Mouse (Mus musculus) ovary, postnatal 36 days (tissue): ENCODE data around the gene Homer2.

Source experiments
- DNase-seq: peaks from one replicate; pipeline ENCODE4 v3.0.0; 2022; ENCODE audit warnings: low spot score, mixed read lengths

Homer2 gene

GRCm38 (mm10) chr7:81587238-81587637, 120.1 kb downstream of the Homer2 start:
- DNase-seq = no peak

GRCm38 (mm10) chr7:81585326-81585725, 122.0 kb downstream of the Homer2 start:
- no peak for DNase-seq

GRCm38 (mm10) chr7:81583512-81583911, 123.8 kb downstream of the Homer2 start:
- DNase-seq = no peak

- DNase-seq = no peak
Observed at GRCm38 (mm10) chr7:81579312-81579711, 128.0 kb downstream of the Homer2 start.

GRCm38 (mm10) chr7:81578413-81578812, 128.9 kb downstream of the Homer2 start:
- DNase-seq = no peak

GRCm38 (mm10) chr7:81577872-81578271, 129.5 kb downstream of the Homer2 start:
- DNase-seq = no peak

- DNase-seq = no peak
Observed at GRCm38 (mm10) chr7:81575606-81576005, 131.7 kb downstream of the Homer2 start.

- no peak for DNase-seq
Observed at GRCm38 (mm10) chr7:81573821-81574220, 133.5 kb downstream of the Homer2 start.

GRCm38 (mm10) chr7:81573397-81573796, 133.9 kb downstream of the Homer2 start:
- DNase-seq = peak; percentile 10

GRCm38 (mm10) chr7:81572610-81573268, 134.6 kb downstream of the Homer2 start:
- no peak for DNase-seq

- DNase-seq = no peak
Observed at GRCm38 (mm10) chr7:81571941-81572441, 135.3 kb downstream of the Homer2 start.

- DNase-seq = peak; percentile 86
Observed at GRCm38 (mm10) chr7:81571108-81571940, 136.0 kb downstream of the Homer2 start, which contains the start of gene Whamm. Whamm (plus strand) TSS chr7:81571266.

GRCm38 (mm10) chr7:81570752-81571107, 136.6 kb downstream of the Homer2 start:
- no peak for DNase-seq

- DNase-seq = no peak
Observed at GRCm38 (mm10) chr7:81570271-81570670, 137.1 kb downstream of the Homer2 start.

GRCm38 (mm10) chr7:81569851-81570250, 137.5 kb downstream of the Homer2 start:
- no peak for DNase-seq

- DNase-seq = no peak
Observed at GRCm38 (mm10) chr7:81567396-81567795, 139.9 kb downstream of the Homer2 start.

- DNase-seq = no peak
Observed at GRCm38 (mm10) chr7:81566892-81567291, 140.4 kb downstream of the Homer2 start, which contains the start of gene Fsd2. Fsd2 (minus strand) TSS chr7:81566944.

GRCm38 (mm10) chr7:81566332-81566731, 141.0 kb downstream of the Homer2 start:
- DNase-seq = no peak

- DNase-seq = no peak
Observed at GRCm38 (mm10) chr7:81565381-81566055, 141.8 kb downstream of the Homer2 start.

- DNase-seq = no peak
Observed at GRCm38 (mm10) chr7:81564766-81565165, 142.6 kb downstream of the Homer2 start.

GRCm38 (mm10) chr7:81563506-81564015, 143.8 kb downstream of the Homer2 start:
- DNase-seq = no peak

- DNase-seq = no peak
Observed at GRCm38 (mm10) chr7:81561211-81561610, 146.1 kb downstream of the Homer2 start.
